Mouse (Mus musculus) 416B (cell line): ENCODE data around the gene Hoxc6.

Source experiments
- DNase-seq: peaks from one replicate; pipeline ENCODE4 v3.0.0; 2011; ENCODE audit warnings: low read depth

The Hoxc6 gene

GRCm38 (mm10) chr15:102991782-102992181 is 6.3 kb upstream of the Hoxc6 start:
- DNase-seq: no peak

- no peak for DNase-seq
These were observed 5.9 kb upstream of the Hoxc6 start for GRCm38 (mm10) chr15:102992206-102992605.

DNA sequence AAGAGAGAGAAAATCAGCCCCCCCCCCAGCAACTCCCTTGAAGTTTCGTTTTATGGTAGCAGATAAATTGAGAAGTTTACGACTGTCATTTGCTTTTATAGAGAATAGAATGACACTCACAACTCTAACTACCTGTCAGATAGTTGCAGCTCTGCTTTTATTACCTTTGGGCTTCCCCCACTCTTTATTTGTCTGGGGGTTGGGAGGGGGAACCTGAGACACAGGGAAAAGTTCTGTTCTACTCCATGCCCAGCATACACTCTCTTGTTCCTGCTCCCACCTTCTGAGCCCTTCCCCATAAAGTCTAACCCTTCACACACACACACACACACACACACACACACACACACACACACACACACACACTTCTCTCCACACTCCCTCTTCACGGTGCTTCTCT is 5.2 kb upstream of the Hoxc6 start:
- no peak for DNase-seq

DNA sequence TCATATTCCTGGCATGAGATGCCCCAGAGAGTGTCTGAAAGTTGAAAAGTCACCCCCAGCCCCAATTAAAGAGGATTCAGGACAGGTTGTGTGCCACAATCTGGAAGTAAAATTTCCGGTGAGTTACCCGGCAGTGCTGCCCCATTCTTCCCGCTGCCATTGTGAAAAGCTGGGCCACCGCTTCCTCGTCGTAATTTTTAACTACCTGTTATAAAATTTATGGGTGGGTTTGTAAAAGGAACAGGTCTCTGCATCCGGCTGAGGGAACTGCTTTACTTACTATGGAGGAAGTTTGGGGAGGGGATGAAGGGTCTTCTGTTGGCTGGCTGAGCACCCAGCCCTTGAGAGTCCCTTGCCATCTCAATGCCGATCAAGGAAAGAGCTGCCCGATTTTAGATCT is 1.5 kb upstream of the Hoxc6 start:
- no peak for DNase-seq

DNA sequence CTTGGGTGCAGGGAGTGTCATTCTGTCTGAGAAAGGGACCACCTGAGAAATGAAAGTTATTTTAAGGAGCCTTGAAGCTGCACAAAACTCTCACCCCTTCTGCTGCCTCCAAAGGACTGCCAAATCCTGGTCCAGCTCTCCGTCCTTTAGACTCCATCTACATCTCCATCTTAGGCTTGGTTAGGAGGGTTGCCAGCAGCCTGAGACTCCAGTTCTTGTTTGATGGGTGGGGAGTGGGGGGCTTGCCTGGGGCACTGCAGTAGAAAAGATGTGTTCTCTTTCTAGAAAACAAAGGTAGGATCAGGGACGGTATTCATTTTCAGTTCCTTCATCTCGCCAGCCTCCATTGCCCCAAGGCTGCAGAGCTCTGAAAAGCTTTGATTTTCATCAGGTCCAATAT is 626 bp upstream of the Hoxc6 start:
- no peak for DNase-seq

- peak; percentile 84 for DNase-seq
These were observed 638 bp downstream of the Hoxc6 start for GRCm38 (mm10) chr15:102998608-102999182.

DNA sequence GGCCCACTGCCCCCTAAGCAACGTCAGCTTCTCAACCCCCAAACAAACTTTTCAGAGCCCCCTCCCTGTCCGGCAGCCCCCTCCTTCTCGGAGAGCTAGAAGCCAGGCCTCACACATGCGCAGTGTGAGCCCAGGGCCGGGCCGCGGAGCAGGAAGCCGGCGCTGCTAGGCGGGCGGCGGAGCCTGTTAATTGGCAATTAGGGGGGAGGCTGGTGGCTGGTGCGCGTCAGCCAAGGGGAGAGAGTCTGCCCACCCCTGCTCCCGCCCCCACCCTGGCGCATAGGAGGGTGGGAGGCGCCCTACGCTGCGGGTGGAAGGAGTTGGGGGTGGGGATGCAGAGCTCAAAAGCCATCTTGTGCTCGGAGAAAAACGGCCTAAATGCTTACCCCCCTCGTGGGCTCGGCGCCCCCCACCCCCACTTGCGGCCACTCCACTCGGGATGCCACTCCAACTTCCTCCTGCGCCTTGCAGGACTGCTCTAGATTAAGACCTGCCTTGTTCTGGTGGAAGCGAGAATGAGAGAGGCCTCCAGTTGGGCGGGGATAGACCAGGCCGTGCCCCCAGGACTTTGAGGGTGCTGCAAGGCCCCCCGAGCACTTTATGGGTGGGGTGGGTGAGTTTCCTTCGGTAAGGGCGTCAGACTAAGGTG is 1.2 kb downstream of the Hoxc6 start:
- peak; percentile 97 for DNase-seq

GRCm38 (mm10) chr15:102999955-103000354 is 1.9 kb downstream of the Hoxc6 start:
- DNase-seq: peak; percentile 43

- no peak for DNase-seq
These were observed 2.4 kb downstream of the Hoxc6 start for GRCm38 (mm10) chr15:103000501-103000901.

DNA sequence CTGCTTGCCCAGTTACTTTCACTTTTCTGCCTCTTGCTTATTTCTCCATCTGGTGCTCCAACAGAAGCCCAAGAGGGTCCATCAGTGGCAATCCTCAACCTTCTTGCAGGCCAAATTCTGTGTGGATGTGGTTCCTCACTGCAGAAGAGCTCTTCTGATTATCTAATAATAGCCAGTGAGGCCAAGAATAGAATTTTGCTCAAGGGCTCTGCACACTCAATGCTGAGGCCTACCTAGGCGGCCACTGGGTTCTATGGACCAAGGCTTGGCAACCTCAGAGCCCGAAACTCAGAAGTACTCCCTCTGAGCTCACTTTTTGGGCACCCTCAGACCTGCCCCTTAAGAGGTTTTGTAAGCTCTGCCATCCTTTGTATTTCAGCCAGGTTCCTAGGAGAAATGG is 3.3 kb downstream of the Hoxc6 start:
- no peak for DNase-seq

- no peak for DNase-seq
These were observed 4.1 kb downstream of the Hoxc6 start for GRCm38 (mm10) chr15:103002156-103002555.

GRCm38 (mm10) chr15:103002821-103003448 is 4.9 kb downstream of the Hoxc6 start:
- no peak for DNase-seq

DNA sequence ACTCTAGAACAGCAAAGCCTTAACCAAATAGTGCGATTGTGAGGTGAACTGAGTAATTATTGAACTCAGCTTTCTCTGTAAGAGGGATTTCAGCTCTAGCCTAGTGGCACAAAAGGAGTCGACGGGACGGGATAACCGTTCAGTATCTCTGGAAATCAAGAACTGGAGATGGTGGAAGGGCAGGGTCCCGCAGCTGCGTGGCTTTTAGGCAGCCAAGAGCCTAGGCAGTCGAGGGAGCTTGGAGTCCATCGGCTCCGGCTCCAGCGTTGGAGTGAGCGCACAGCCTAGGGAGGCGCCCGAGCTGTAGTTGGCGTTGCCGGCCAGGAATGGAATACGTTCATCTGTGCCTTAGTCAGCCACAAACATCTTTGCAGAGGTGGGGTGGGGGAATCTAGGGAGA is 7.3 kb downstream of the Hoxc6 start:
- DNase-seq: no peak

DNA sequence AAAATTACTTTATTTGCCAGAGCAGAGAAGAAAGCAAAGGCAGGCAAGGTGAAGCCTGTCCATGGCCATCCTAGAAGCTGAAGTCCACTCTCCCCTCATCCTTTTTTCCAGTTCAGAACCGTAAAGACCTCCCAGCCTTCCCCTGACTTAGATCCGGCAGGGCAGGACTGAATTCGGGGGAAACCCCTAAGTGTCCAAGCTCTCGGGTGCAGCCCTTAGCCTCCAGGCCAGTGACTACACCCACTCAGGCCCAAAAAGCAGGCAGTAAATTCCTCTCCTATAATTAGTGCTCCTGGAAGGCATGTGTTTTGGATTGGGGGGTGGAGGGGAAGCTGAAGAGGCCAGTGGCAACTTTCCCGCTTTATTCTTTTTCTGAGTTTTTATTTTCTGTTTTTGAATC is 7.7 kb downstream of the Hoxc6 start:
- no peak for DNase-seq

DNA sequence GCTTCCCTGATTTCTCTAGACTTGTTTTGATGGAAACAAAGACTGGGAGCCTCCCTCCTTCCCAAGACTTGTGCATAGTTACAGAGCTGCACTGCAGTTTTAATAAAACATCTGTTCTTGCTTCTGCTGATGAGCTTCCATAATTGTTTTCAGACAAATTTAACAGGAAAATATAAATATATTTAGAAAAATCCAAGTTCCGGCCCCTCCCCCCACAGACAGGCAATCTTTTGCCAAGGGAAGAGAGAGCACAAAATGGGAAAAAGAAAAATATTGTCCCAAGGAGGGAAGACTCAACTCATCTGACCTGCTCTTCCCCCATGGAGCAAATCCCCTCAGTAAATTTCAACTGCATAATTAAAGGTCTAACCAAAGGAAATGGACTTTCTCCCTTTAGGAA is 8.3 kb downstream of the Hoxc6 start:
- no peak for DNase-seq

GRCm38 (mm10) chr15:103009265-103010111 is 11.4 kb downstream of the Hoxc6 start:
- DNase-seq: no peak

DNA sequence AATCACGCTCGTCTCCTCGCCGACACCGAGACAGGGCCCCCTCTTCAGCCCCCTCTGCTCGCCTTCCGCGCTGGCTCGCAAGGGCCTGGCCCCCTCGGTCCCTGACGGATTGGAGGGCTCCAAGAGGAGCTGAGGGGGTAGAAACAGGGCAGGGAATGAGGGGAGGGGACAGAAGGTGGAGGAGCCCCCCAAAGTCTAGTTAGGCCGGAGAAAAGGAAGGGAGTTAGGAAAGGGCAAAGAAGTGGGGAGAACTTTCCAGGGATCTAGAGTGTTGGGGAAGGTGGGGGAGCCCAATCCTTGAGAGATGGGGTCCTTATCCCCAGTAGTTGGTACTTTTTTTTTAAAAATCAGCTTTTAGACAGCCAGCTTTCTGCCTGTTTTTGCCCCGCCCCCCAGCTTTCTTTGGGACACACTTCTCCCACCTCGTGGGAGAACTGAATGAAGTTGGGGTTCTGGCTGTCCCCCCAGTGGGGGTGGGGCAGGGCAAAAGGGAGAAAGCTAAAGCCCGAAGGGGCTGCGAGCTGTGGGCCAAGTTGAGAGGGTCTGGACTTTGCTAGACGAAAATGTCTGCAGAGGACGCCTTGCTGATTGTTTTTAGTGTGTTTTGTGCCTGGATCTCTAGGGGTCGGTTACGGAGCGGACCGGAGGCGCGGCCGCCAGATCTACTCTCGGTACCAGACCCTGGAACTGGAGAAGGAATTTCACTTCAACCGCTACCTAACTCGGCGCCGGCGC is 12.2 kb downstream of the Hoxc6 start:
- DNase-seq: no peak

DNA sequence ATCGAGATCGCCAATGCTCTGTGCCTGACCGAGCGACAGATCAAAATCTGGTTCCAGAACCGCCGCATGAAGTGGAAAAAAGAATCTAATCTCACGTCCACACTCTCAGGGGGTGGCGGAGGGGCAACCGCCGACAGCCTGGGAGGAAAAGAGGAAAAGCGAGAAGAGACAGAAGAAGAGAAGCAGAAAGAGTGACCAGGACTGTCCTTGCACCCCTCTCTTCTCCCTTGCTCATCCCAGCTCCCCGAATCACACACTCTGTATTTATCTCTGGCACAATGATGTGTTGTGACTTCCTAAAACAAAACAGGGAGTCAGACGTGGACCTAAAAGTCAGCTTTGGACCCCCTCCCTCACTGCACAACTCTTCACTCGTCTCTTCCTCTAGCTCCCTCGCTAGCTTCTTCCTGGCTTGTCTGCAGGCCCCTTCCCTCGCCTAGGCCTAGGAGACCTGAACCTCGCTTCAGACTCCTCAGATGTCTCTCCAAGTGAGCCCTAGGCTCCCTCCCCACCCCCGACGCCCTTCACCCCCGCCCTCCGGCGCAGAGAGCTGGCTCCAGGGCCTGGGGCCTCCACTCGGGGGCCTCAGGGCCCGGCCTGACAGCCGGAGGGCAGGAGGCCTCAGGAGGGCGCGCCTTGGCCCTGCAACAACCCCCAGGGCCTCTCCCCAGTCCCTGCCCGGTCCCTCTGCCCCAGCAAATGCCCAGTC is 12.9 kb downstream of the Hoxc6 start:
- DNase-seq: no peak

- no peak for DNase-seq
These were observed 13.9 kb downstream of the Hoxc6 start for GRCm38 (mm10) chr15:103011928-103012486.

DNA sequence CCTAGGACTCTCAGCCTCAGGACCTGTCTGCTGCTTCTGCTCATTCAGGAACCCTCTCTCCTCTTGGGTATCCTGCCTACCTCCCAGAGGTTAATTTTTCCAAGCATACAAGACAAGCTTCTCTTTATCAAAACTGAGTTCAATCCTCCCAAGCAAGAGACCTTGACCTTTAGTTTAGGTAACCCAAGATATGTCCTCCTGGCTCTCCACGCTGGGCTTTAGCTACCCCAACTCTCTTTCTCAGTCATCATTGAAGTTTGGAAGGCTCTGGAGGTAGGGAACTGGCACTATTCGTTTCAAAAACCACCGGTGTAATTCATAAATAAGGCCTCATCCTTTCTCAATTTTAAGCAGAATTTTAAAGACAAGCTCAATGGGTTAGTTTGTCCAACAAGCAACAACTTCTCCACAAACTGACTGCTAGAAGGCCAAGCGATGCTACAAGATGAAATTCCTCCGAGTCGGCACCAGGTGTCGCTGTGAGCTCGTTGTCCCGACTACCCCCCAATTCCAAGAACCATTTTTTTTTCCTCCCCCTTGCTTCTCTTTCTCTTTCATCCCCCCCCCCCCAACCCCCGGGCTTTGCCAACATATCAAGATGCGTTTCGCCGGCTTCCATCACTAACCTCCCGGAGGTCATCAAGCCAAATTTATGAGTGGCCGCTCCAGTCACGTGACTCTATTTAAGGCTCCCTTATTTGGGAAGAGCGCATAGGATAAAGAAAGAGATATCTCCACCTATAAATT is 15.4 kb downstream of the Hoxc6 start:
- peak; percentile 66 for DNase-seq
